ENCODE assay signal across 11 mouse cellular contexts in the genomic region with DNA sequence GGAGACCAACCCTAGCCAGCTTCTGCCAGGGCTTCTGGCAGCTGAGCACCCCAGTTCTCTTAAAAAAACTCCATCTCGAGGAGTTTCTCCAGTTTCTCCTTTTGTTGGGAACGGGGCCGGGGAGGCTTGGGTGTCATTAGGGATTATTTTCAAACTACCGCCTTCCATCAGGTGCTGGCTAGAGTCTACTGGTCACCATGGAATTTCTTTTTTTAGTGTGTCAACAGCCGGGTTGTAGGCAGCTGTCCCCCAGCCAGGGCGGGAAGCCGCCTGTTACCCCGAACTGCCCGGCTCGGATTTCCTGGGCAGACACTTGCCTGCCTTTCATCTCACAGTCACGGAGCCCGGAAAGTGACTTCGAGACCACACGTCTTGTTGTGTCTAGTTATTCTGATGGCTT. TPM values are rescaled to one million over a fixed set of nuclear protein-coding genes. Genes with fewer than 3 reads are reported as not detected.
DNase-seq lines count a peak whose midpoint lies in the region; ATAC-seq and TF ChIP-seq lines count a peak whose summit lies in the region.
"Had no signal": no experiment of that assay in that cellular context is flagged by ENCODE, and none has a peak within 500 bp of the region (broad histone marks: within the 10 kb centered on the region; RNA-seq: fewer than 3 reads in every experiment).

No protein-coding gene starts in this region.

- no peaks in the 10 kb centered on the region for H3K27me3 ChIP-seq in hindbrain, embryonic 13.5 days
- H3K27me3 ChIP-seq in hindbrain, embryonic 11.5 days (ENCODE audit: control insufficient read depth, insufficient read depth, low read length): no peaks in the 10 kb centered on the region
- H3K27me3 ChIP-seq in intestine, postnatal 0 days (replicated peaks; ENCODE audit: control insufficient read depth, insufficient read depth, low read length): no peaks in the 10 kb centered on the region

- no peak overlapping the region for H3K4me3 ChIP-seq in hindbrain, embryonic 13.5 days
- H3K4me3 ChIP-seq in hindbrain, embryonic 11.5 days (ENCODE audit: low read depth, low read length): no peak overlapping the region
- 0 out of 2 replicates have a peak overlapping the region, but pooled peaks have one; percentile 7 for H3K4me3 ChIP-seq in intestine, postnatal 0 days (ENCODE audit: low read depth, low read length)
- H3K4me3 ChIP-seq: erythroblast, embryonic 14.5 days had no signal

- no peak overlapping the region for H3K4me2 ChIP-seq in hindbrain, embryonic 13.5 days
- no peak overlapping the region for H3K4me2 ChIP-seq in hindbrain, embryonic 11.5 days (replicated peaks; ENCODE audit: low read depth, low read length)
- H3K4me2 ChIP-seq in intestine, postnatal 0 days (replicated peaks; ENCODE audit: low read depth): peak overlapping the region; percentile 56

- H3K9ac ChIP-seq in hindbrain, embryonic 13.5 days: no peak overlapping the region
- H3K9ac ChIP-seq in hindbrain, embryonic 11.5 days (ENCODE audit: low read depth, low read length): no peak overlapping the region
- H3K9ac ChIP-seq in intestine, postnatal 0 days (ENCODE audit: low read depth, low read length): peak overlapping the region; percentile 43

- H3K36me3 ChIP-seq in hindbrain, embryonic 13.5 days: peaks cover 22% of the 10 kb centered on the region
- H3K36me3 ChIP-seq in hindbrain, embryonic 11.5 days (ENCODE audit: control insufficient read depth, insufficient read depth, low read length): 0 out of 2 replicates have a peak, but pooled peaks cover 3% of the 10 kb centered on the region
- peaks cover 8% of the 10 kb centered on the region for H3K36me3 ChIP-seq in intestine, postnatal 0 days (ENCODE audit: control insufficient read depth, insufficient read depth)

- peak overlapping the region; percentile 50; the same call in 1 of the 2 replicates for H3K27ac ChIP-seq in hindbrain, embryonic 13.5 days
- no peak overlapping the region for H3K27ac ChIP-seq in hindbrain, embryonic 11.5 days (ENCODE audit: low read depth, low read length)
- peak overlapping the region; percentile 69 for H3K27ac ChIP-seq in intestine, postnatal 0 days (ENCODE audit: low read depth, low read length)

- 66% methylated on average over 14 of the region's 14 CpGs for WGBS in hindbrain, embryonic 13.5 days
- 62% methylated on average over 14 of the region's 14 CpGs for whole genome bisulfite sequencing in hindbrain, embryonic 11.5 days
- WGBS in intestine, postnatal 0 days: 22% methylated on average over 14 of the region's 14 CpGs

- H3K9me3 ChIP-seq in hindbrain, embryonic 13.5 days: no peaks in the 10 kb centered on the region
- no peaks in the 10 kb centered on the region for H3K9me3 ChIP-seq in hindbrain, embryonic 11.5 days (ENCODE audit: control insufficient read depth, low read length)
- no peaks in the 10 kb centered on the region for H3K9me3 ChIP-seq in intestine, postnatal 0 days (ENCODE audit: control insufficient read depth)

- ATAC-seq in hindbrain, embryonic 13.5 days (ENCODE audit: low FRiP score): no peak
- ATAC-seq in hindbrain, embryonic 11.5 days (ENCODE audit: low FRiP score): no peak
- no peak for ATAC-seq in intestine, postnatal 0 days

- no peak for TF ChIP-seq CTCF in intestine, postnatal 0 days (IDR thresholded peaks at IDR 0.05; ENCODE audit: low read depth)

- DNase-seq in hindbrain, embryonic 11.5 days (ENCODE audit: low spot score): no peak
- DNase-seq in ES-CJ7 (ENCODE audit: low read depth, low spot score): peak; percentile 11
- peak; percentile 77 for DNase-seq in gastrocnemius, adult 18-20 months (ENCODE audit: low spot score)
- DNase-seq in thymus, postnatal 36 days: no peak
- no peak for DNase-seq in left cerebral cortex, adult 9 months (ENCODE audit: low spot score in 2 of 2)
- DNase-seq in urinary bladder, adult 2 months (ENCODE audit: low spot score): no peak
- DNase-seq: adrenal gland, adult 2 months; cerebellum, adult 11-12 months had no signal

- H3K4me1 ChIP-seq in hindbrain, embryonic 13.5 days (replicated peaks): peaks cover 16% of the 10 kb centered on the region
- H3K4me1 ChIP-seq in hindbrain, embryonic 11.5 days (replicated peaks; ENCODE audit: control insufficient read depth, insufficient read depth, low read length): no peaks in the 10 kb centered on the region
- H3K4me1 ChIP-seq in intestine, postnatal 0 days (replicated peaks; ENCODE audit: control insufficient read depth, insufficient read depth, low read length): 0 out of 2 replicates have a peak, but pooled peaks cover 5% of the 10 kb centered on the region

RNA-seq across cellular contexts. Expression of gene Srsf3, which starts 18.4 kb away (rescaled TPM):
- 506 and 515 TPM in 2 replicates for polyA plus RNA-seq in hindbrain, embryonic 13.5 days (2015; fragmentation: Nextera tagmentation; extraction: Ambion mirVana)
- polyA plus RNA-seq in hindbrain, embryonic 11.5 days (2014; fragmentation: Nextera tagmentation; extraction: Ambion mirVana): 847 and 854 TPM in 2 replicates
- total RNA-seq in gastrocnemius, adult 18-20 months (2021): 10 to 100 TPM; 37.4 to 48.6 TPM
- polyA plus RNA-seq in intestine, postnatal 0 days (2015; fragmentation: Nextera tagmentation; extraction: Ambion mirVana): 257 TPM in 2 replicates
- 139 and 169 TPM in 2 replicates for polyA plus RNA-seq in urinary bladder, adult 2 months (2012; rRNA removed)

RNA-seq across cellular contexts. Expression of gene Cdkn1a, which starts 40.0 kb away (rescaled TPM):
- polyA plus RNA-seq in hindbrain, embryonic 13.5 days (2015; fragmentation: Nextera tagmentation; extraction: Ambion mirVana): 56.5 and 56.9 TPM in 2 replicates
- 33.4 and 36.8 TPM in 2 replicates for polyA plus RNA-seq in hindbrain, embryonic 11.5 days (2014; fragmentation: Nextera tagmentation; extraction: Ambion mirVana)
- total RNA-seq in gastrocnemius, adult 18-20 months (2021): 10 to 100 TPM; 31.9 to 63.3 TPM
- polyA plus RNA-seq in intestine, postnatal 0 days (2015; fragmentation: Nextera tagmentation; extraction: Ambion mirVana): 74.9 and 88.3 TPM in 2 replicates
- polyA plus RNA-seq in urinary bladder, adult 2 months (2012; rRNA removed): 39.8 and 42.3 TPM in 2 replicates

RNA-seq across cellular contexts. Expression of gene Stk38, which starts 43.0 kb away (rescaled TPM):
- polyA plus RNA-seq in hindbrain, embryonic 13.5 days (2015; fragmentation: Nextera tagmentation; extraction: Ambion mirVana): 111 and 122 TPM in 2 replicates
- polyA plus RNA-seq in hindbrain, embryonic 11.5 days (2014; fragmentation: Nextera tagmentation; extraction: Ambion mirVana): 141 and 151 TPM in 2 replicates
- total RNA-seq in gastrocnemius, adult 18-20 months (2021): 10 to 100 TPM; 20.2 to 22.4 TPM
- 51.5 and 59.5 TPM in 2 replicates for polyA plus RNA-seq in intestine, postnatal 0 days (2015; fragmentation: Nextera tagmentation; extraction: Ambion mirVana)
- polyA plus RNA-seq in urinary bladder, adult 2 months (2012; rRNA removed): 81.3 and 97.5 TPM in 2 replicates

Comparison
In these comparisons a context has a peak if more than half of its experiments do, and no peak if none do; other contexts are left out.
1. DNase-seq: peak in ES-CJ7 (single experiment) and gastrocnemius, adult 18-20 months (single experiment); none in hindbrain, embryonic 11.5 days (single experiment), thymus, postnatal 36 days (0 of 2), left cerebral cortex, adult 9 months (0 of 2) and urinary bladder, adult 2 months (single experiment).